Mouse (Mus musculus) CH12.LX (cell line): ENCODE measurements around the gene Klf15.

Experiments used
- CTCF ChIP-seq, 2 experiments: IDR thresholded peaks in 1 of 2; conservative IDR thresholded peaks in 1 of 2; 2 replicates each; pipeline ENCODE4 v1.5.1; 2011 to 2012; ENCODE audit warnings: low read depth in 2 of 2, low read length in 2 of 2, improper control_type of control experiment in 1 of 2, inconsistent platforms in 1 of 2, mild to moderate bottlenecking in 1 of 2, moderate library complexity in 1 of 2
- MAZ ChIP-seq: IDR thresholded peaks from 2 replicates; pipeline ENCODE4 v1.6.1; 2012; ENCODE audit warnings: low read depth, mild to moderate bottlenecking, inconsistent platforms, low read length, improper control_type of control experiment, moderate library complexity
- SIN3A ChIP-seq: IDR thresholded peaks from 2 replicates; pipeline ENCODE4 v1.6.1; 2012; ENCODE audit warnings: low read length, improper control_type of control experiment, inconsistent platforms
- TBP ChIP-seq: conservative IDR thresholded peaks from 2 replicates; pipeline ENCODE4 v1.6.1; 2011; ENCODE audit warnings: low read depth, low read length, improper control_type of control experiment

GRCm38 (mm10) chr6:90446883-90447282 lies 15.5 kb upstream of the Klf15 start:
- no peak for TF ChIP-seq CTCF (conservative IDR thresholded peaks at IDR 0.05 in 1 of 2, IDR thresholded peaks at IDR 0.05 in 1 of 2; ENCODE audit: low read depth in 2 of 2, low read length in 2 of 2)
- no peak for TF ChIP-seq TBP
- no peak for TF ChIP-seq MAZ
- no peak for TF ChIP-seq SIN3A
